Mouse (Mus musculus) left cerebral cortex, adult 6 months (tissue): ENCODE results near the gene Usp12. TPM values are rescaled to one million over a fixed set of nuclear protein-coding genes. Genes with fewer than 3 reads are reported as not detected.

Experiments used
- long read RNA-seq, 2 experiments: library from polyadenylated mRNA; unstranded; transcript quantifications; one replicate each; pipeline ENCODE4 v2.0.0; 2019 to 2020
- polyA plus RNA-seq: library from polyadenylated mRNA; unstranded; fragments of <200 nt; fragmentation: Nextera tagmentation; gene quantifications from 2 replicates; pipeline ENCODE4 v1.2.3, GENCODE M21; 2021

The Usp12 gene
- polyA plus RNA-seq, result 3.5 and 9.1 TPM in 2 replicates
- long read RNA-seq, experiment 1, full-length matches to known transcripts, result 5 of 34 reads
- long read RNA-seq, experiment 1, partial matches to known transcripts, result 2 of 34 reads
- long read RNA-seq, experiment 1, other reads (novel, unspliced or antisense), result 27 of 34 reads
- long read RNA-seq, experiment 2, partial matches to known transcripts, result 3 of 10 reads
- long read RNA-seq, experiment 2, other reads (novel, unspliced or antisense), result 7 of 10 reads

GRCm38 (mm10) chr5:146794853-146795252, at the start of gene Usp12:
Gene Usp12, minus strand, starts transcription at chr5:146795006.

GRCm38 (mm10) chr5:146832769-146833448, 38.1 kb upstream of the Usp12 start, which contains the start of gene Rpl21:
Gene Rpl21, plus strand, starts transcription at chr5:146832890.

Other genes with a start within 250 kb of the Usp12 start
- gene Gm3415, start 238.9 kb downstream of the Usp12 start, polyA plus RNA-seq, result not detected in 2 replicates
- 32.6 and 35.0 TPM in 2 replicates for gene Gpr12, start 209.8 kb downstream of the Usp12 start, polyA plus RNA-seq
- 1,254 and 1,302 TPM in 2 replicates for gene Rpl21, start 37.9 kb upstream of the Usp12 start, polyA plus RNA-seq
- gene Rasl11a, start 50.1 kb upstream of the Usp12 start, polyA plus RNA-seq, result 8.2 and 9.7 TPM in 2 replicates
- 54.1 and 67.1 TPM in 2 replicates for gene Gtf3a, start 153.7 kb upstream of the Usp12 start, polyA plus RNA-seq
- gene Mtif3, start 168.8 kb upstream of the Usp12 start, polyA plus RNA-seq, result 30.1 and 39.2 TPM in 2 replicates